Mouse (Mus musculus) left cerebral cortex, adult 9 months (tissue): Measurements from ENCODE around the gene Spag9.
A peak's percentile ranks its signal among the peaks of the same experiment; 100 is the strongest.

Experiments
- DNase-seq, 2 experiments: peaks; one replicate each; pipeline ENCODE4 v3.0.0; 2022; ENCODE audit warnings: low spot score in 2 of 2

The Spag9 gene

GRCm38 (mm10) chr11:94047288-94047687 lies 51.4 kb downstream of the Spag9 start:
- DNase-seq = no peak

- DNase-seq = no peak
These were observed 58.3 kb downstream of the Spag9 start for GRCm38 (mm10) chr11:94054176-94054575.

GRCm38 (mm10) chr11:94054901-94055300 lies 59.0 kb downstream of the Spag9 start:
- DNase-seq = peak in 1 of 2 experiments; percentile 30

GRCm38 (mm10) chr11:94063941-94064340 lies 68.0 kb downstream of the Spag9 start:
- no peak for DNase-seq

GRCm38 (mm10) chr11:94070455-94070854 lies 74.6 kb downstream of the Spag9 start:
- no peak for DNase-seq

GRCm38 (mm10) chr11:94073283-94073682 lies 77.4 kb downstream of the Spag9 start:
- no peak for DNase-seq

- peak in 1 of 2 experiments; percentile 14 for DNase-seq
These were observed 91.1 kb downstream of the Spag9 start for GRCm38 (mm10) chr11:94086966-94087365.

- DNase-seq = no peak
These were observed 94.6 kb downstream of the Spag9 start for GRCm38 (mm10) chr11:94090496-94090895.

- DNase-seq = no peak
These were observed 101.6 kb downstream of the Spag9 start for GRCm38 (mm10) chr11:94097489-94097888.

- no peak for DNase-seq
These were observed 102.9 kb downstream of the Spag9 start for GRCm38 (mm10) chr11:94098840-94099239.

GRCm38 (mm10) chr11:94113795-94114194 lies 117.9 kb downstream of the Spag9 start:
- DNase-seq = no peak

GRCm38 (mm10) chr11:94115408-94115807 lies 119.5 kb downstream of the Spag9 start:
- no peak for DNase-seq

- DNase-seq = no peak
These were observed 120.8 kb downstream of the Spag9 start for GRCm38 (mm10) chr11:94116655-94117054.

GRCm38 (mm10) chr11:94117836-94118235 lies 121.9 kb downstream of the Spag9 start:
- no peak for DNase-seq

- DNase-seq = no peak
These were observed 122.7 kb downstream of the Spag9 start for GRCm38 (mm10) chr11:94118612-94119011.

GRCm38 (mm10) chr11:94120690-94121089 lies 124.8 kb downstream of the Spag9 start:
- DNase-seq = no peak

- no peak for DNase-seq
These were observed 125.6 kb downstream of the Spag9 start for GRCm38 (mm10) chr11:94121501-94121900.

- DNase-seq = no peak
These were observed 126.6 kb downstream of the Spag9 start for GRCm38 (mm10) chr11:94122341-94123030.

- no peak for DNase-seq
These were observed 130.8 kb downstream of the Spag9 start for GRCm38 (mm10) chr11:94126701-94127100.

- peak; percentile 55 to 93 for DNase-seq
These were observed 132.1 kb downstream of the Spag9 start for GRCm38 (mm10) chr11:94127966-94128365.

- DNase-seq = no peak
These were observed 132.6 kb downstream of the Spag9 start for GRCm38 (mm10) chr11:94128506-94128905.

- DNase-seq = peak; percentile 53 to 74
These were observed 133.6 kb downstream of the Spag9 start for GRCm38 (mm10) chr11:94129261-94130059.
